Mouse (Mus musculus) liver, postnatal 0 days (tissue): Measurements from ENCODE around the gene Cpe. TPM values are rescaled to one million over a fixed set of nuclear protein-coding genes. Genes with fewer than 3 reads are reported as not detected.

ENCODE experiments used
- ATAC-seq: fragments of 200-750 bp; cut with Nextera tagmentation; 2 replicates; pipeline ENCODE4 v1.8.0; 2017; ENCODE audit warnings: mild to moderate bottlenecking, moderate library complexity
- DNase-seq: peaks from one replicate; pipeline ENCODE4 v3.0.0-alpha.2; 2016
- H3K27ac ChIP-seq: fragments of 300-500 bp; sonication (generic); 2 replicates; pipeline ENCODE4 v1.5.1; 2014; ENCODE audit warnings: antibody characterized with exemption, moderate library complexity, mild to moderate bottlenecking, low read depth
- H3K27me3 ChIP-seq: fragments of 300-500 bp; sonication (generic); 2 replicates; pipeline ENCODE4 v1.6.1; 2014; ENCODE audit warnings: low read length, control low read depth, mixed read lengths; ENCODE audit not compliant: insufficient read depth
- H3K36me3 ChIP-seq: fragments of 300-500 bp; sonication (generic); replicated peaks from 2 replicates; pipeline ENCODE4 v1.6.1; 2014; ENCODE audit warnings: mild to moderate bottlenecking, control low read depth, low read length, moderate library complexity, mixed read lengths; ENCODE audit not compliant: insufficient read depth
- H3K4me1 ChIP-seq: fragments of 300-500 bp; sonication (generic); 2 replicates; pipeline ENCODE4 v1.6.1; 2014; ENCODE audit warnings: antibody characterized with exemption, mild to moderate bottlenecking, control low read depth; ENCODE audit not compliant: insufficient read depth
- H3K4me2 ChIP-seq: fragments of 300-500 bp; sonication (generic); 2 replicates; pipeline ENCODE4 v1.6.1; 2014; ENCODE audit warnings: low read depth, mild to moderate bottlenecking, low read length, moderate library complexity, mixed read lengths
- H3K4me3 ChIP-seq: fragments of 300-500 bp; sonication (generic); 2 replicates; pipeline ENCODE4 v1.5.1; 2014; ENCODE audit warnings: low read depth, low read length
- H3K9ac ChIP-seq: fragments of 300-500 bp; sonication (generic); replicated peaks from 2 replicates; pipeline ENCODE4 v1.6.1; 2014; ENCODE audit warnings: mild to moderate bottlenecking, moderate library complexity
- H3K9me3 ChIP-seq: fragments of 300-500 bp; sonication (generic); 2 replicates; pipeline ENCODE4 v1.6.1; 2016; ENCODE audit warnings: mild to moderate bottlenecking, control low read depth, low read length, mixed read lengths
- CTCF ChIP-seq: sonication (generic); IDR thresholded peaks from 2 replicates; pipeline ENCODE4 v1.5.1; 2016; ENCODE audit warnings: antibody characterized with exemption, low read depth
- EP300 ChIP-seq: IDR thresholded peaks from 2 replicates; pipeline ENCODE4 v1.6.1; 2016; ENCODE audit warnings: antibody characterized with exemption, low read depth, mild to moderate bottlenecking
- WGBS: fragments of 180-500 bp; shearing (Covaris S2); extraction: QIAGEN DNeasy Blood & Tissue Kit; methylation state at CpG from one replicate; pipeline ENCODE4 v1.1.7; 2014; ENCODE audit not compliant: insufficient replicate concordance; 5-methylcytosine and 5-hydroxymethylcytosine counted together
- polyA plus RNA-seq: library from polyadenylated mRNA; unstranded; fragments of >200 nt; fragmentation: Nextera tagmentation; extraction: Ambion mirVana; gene quantifications from 2 replicates; pipeline ENCODE4 v1.2.1, GENCODE M21; 2015

The Cpe gene
- polyA plus RNA-seq, 1 experiment from 2014 or later: 4.7 TPM

DNA sequence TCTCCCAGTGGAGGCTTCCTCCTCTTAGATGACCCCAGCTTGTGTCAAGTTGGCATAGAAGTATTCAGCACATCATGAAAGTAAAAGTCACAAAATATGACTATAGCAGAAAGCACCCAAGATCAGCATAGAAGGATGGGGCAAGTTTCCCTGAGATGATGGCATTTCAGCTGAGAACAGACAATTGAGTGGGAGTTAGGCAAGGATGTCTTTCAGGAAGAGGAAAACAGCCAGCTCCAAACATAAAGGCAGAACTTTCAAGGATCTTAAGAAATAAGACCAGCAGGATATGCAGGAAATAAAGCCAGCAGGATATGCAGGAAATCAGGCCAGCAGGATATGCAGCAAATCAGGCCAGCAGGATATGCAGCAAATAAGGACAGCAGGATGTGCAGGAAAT, 40.6 kb downstream of the Cpe start:
- no peak overlapping the region for H3K9ac ChIP-seq
- no peaks in the 10 kb centered on the region for H3K9me3 ChIP-seq
- H3K4me1 ChIP-seq: no peaks in the 10 kb centered on the region
- no peaks in the 10 kb centered on the region for H3K36me3 ChIP-seq
- H3K4me2 ChIP-seq: no peak overlapping the region
- no peak overlapping the region for H3K27ac ChIP-seq
- TF ChIP-seq EP300 (no peak), CTCF (no peak)
- no peaks in the 10 kb centered on the region for H3K27me3 ChIP-seq
- DNase-seq (no peak), ATAC-seq (no peak)
- H3K4me3 ChIP-seq: no peak overlapping the region

DNA sequence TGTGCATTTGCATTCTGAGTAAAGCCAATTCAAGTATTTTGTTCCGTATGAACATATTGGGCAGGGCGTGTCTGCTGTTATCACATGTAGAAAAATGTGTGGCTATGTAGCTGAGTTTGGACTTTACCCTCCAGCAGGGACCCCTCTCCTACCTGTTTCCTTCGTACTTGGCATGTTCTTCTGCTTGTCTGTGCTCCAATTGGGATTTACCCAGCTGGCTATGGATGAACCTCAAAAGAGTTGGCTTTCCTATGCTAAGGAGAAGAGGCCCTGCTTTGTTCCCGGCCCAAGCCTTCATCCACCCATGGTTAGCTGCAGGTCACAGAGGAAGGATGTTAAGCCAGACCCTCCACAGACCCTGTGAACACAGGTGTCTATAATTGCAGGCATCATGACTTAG, 44.8 kb downstream of the Cpe start:
- WGBS: 71% methylated on average over 4 of the region's 4 CpGs
- no peak for DNase-seq
- no peaks in the 10 kb centered on the region for H3K9me3 ChIP-seq
- H3K4me2 ChIP-seq: no peak overlapping the region
- TF ChIP-seq EP300: no peak
- TF ChIP-seq CTCF: no peak
- H3K9ac ChIP-seq: no peak overlapping the region
- H3K27ac ChIP-seq: no peak overlapping the region
- H3K27me3 ChIP-seq: no peaks in the 10 kb centered on the region
- ATAC-seq: no peak
- H3K36me3 ChIP-seq: no peaks in the 10 kb centered on the region
- no peaks in the 10 kb centered on the region for H3K4me1 ChIP-seq
- no peak overlapping the region for H3K4me3 ChIP-seq

DNA sequence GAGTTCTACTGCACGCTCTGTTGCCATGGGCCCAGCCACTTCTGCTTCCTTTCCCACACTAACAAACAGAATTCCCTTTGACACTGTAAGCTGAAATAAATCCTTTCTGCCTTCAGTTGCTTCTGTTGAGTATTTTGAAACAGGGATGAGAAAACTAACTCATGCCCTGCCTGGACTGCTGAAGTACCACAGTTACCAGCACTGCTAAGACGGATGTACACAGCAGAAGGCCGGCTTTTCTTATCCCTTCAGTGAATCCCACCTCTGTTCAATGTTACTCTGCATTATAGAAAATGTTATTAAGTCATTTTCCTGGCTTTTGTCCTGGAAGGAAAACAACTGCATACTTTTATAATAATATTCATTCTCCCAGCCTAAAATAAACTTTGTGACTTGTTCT, 45.7 kb downstream of the Cpe start:
- H3K9me3 ChIP-seq: no peaks in the 10 kb centered on the region
- H3K36me3 ChIP-seq: no peaks in the 10 kb centered on the region
- WGBS: 86% methylated on average over 3 of the region's 3 CpGs
- no peak for TF ChIP-seq CTCF
- no peak for TF ChIP-seq EP300
- no peaks in the 10 kb centered on the region for H3K27me3 ChIP-seq
- H3K4me1 ChIP-seq: no peaks in the 10 kb centered on the region
- ATAC-seq (no peak), DNase-seq (no peak)
- no peak overlapping the region for H3K9ac ChIP-seq
- no peak overlapping the region for H3K4me3 ChIP-seq
- no peak overlapping the region for H3K27ac ChIP-seq
- H3K4me2 ChIP-seq: no peak overlapping the region

DNA sequence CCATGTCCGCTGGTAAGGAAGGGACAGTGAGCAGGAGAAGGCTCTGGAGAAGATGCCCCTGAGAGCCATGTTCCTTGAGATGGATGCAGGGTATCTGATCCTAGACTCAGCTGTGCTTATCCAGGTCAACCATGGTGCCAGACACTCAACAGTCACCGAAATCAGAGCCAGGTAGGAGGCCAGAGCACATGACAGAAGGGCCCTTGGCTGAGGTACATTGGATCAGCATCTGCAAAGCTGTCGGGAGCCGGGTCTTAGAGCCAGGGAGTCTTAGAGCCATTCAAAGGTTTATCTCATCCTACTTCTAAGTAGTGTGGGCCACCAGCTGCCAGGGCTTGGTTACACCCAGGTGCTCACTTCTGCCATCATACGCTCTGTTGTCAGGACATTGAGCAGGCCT, 46.4 kb downstream of the Cpe start:
- Histone ChIP-seq H3K36me3 (no peaks in the 10 kb centered on the region), H3K9ac (no peak overlapping the region), H3K4me1 (no peaks in the 10 kb centered on the region), H3K27ac (no peak overlapping the region), H3K27me3 (no peaks in the 10 kb centered on the region), H3K4me2 (no peak overlapping the region), H3K4me3 (no peak overlapping the region), H3K9me3 (no peaks in the 10 kb centered on the region)
- no peak for ATAC-seq
- no peak for DNase-seq
- TF ChIP-seq EP300 (no peak), CTCF (no peak)
- 84% methylated on average over 5 of the region's 5 CpGs for WGBS

DNA sequence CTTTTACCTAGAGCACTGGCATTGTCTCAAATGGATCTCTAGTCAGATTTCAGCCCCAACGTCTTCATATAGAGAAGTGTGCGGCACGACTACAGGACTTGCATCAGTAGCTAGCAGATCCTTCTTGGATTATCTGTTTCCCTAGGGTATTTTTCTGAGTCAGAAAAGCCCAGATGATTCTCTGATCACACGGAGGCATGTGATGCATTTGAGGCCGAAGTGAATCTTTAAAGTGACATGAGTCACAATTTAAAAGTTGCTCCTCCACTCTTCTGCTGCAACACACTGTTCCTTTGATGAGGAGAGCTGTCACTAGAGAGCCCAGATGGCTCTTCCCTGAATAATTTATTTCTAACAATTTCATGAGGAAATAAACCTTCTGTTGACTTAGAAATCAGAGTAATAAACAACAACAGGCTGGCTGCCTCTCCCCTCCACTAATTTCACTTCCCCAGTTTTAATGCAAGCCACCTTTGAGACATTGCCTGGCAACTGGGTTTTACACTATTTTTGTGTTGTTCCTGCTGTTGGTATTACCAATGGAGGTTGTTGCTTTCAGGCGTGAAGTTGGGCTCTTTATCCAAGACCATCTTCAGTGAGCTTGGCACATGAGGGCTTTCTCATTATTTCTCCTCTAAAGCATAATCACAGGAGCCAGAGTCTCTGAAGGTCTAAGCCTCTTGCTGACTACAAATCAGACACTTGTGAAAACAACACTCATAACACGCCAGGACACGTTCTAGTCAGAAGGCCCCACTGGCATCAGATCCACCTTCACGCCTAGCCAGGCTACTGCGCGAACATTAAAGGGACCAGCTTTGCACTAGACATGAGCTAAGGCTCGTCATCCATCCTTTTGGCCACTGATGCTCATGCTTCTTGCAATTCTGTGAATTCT, 48.5 kb downstream of the Cpe start:
- Histone ChIP-seq H3K4me3 (no peak overlapping the region), H3K9me3 (no peaks in the 10 kb centered on the region), H3K27ac (no peak overlapping the region), H3K27me3 (no peaks in the 10 kb centered on the region), H3K9ac (no peak overlapping the region), H3K4me2 (no peak overlapping the region), H3K4me1 (no peaks in the 10 kb centered on the region), H3K36me3 (no peaks in the 10 kb centered on the region)
- DNase-seq (no peak), ATAC-seq (no peak)
- no peak for TF ChIP-seq CTCF
- TF ChIP-seq EP300: no peak
- 81% methylated on average over 12 of the region's 12 CpGs for WGBS

DNA sequence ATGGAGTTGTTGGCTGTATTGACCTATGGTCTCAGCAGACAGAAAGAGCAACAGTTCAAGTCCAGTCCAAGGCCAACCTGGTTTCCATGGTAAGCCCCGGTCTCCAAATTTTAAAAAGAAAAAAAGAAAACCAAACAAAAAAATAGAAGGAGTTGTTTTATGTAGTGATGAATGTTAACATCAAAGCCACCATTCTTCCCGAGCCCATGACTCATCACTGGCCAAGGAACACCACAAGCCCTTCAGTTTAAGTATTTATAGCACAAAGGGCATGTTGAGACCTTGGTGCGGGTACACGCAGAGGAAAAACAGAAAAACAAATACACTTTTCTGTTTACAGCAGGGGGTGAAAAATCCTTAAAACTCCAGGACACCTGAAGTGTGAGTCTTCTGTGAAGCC, 49.5 kb downstream of the Cpe start:
- Histone ChIP-seq H3K36me3 (no peaks in the 10 kb centered on the region), H3K9ac (no peak overlapping the region), H3K27me3 (no peaks in the 10 kb centered on the region), H3K9me3 (no peaks in the 10 kb centered on the region), H3K4me2 (no peak overlapping the region), H3K4me3 (no peak overlapping the region), H3K4me1 (no peaks in the 10 kb centered on the region), H3K27ac (no peak overlapping the region)
- DNase-seq (no peak), ATAC-seq (no peak)
- TF ChIP-seq EP300: no peak
- TF ChIP-seq CTCF: no peak
- WGBS: 56% methylated on average over 4 of the region's 4 CpGs

DNA sequence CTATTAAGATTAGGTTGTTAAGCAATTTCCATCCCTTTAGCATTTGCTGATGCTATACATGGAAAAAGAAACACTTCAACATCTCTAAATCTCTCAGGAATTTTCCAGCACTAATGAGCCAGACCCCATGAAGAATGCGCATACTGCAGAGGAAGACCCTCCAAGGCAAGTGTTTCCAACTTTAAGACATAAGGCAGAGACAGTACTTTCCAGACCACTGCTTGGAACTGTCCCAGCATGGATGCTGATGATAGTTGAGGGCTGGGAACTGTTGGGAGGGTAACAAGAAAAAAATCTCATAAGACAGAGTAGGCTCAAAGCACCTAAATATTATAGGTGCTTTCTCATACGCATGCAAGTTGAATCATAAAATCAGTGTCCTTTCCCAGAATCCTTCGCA, 50.1 kb downstream of the Cpe start:
- 80% methylated on average over 3 of the region's 3 CpGs for WGBS
- no peaks in the 10 kb centered on the region for H3K27me3 ChIP-seq

More for the DNA sequence above, 50.1 kb downstream of the Cpe start:
- Histone ChIP-seq H3K36me3 (no peaks in the 10 kb centered on the region), H3K4me2 (no peak overlapping the region), H3K9ac (no peak overlapping the region), H3K4me1 (no peaks in the 10 kb centered on the region), H3K9me3 (no peaks in the 10 kb centered on the region), H3K4me3 (no peak overlapping the region), H3K27ac (no peak overlapping the region)
- no peak for DNase-seq
- ATAC-seq: no peak
- TF ChIP-seq CTCF: no peak
- no peak for TF ChIP-seq EP300
